10 mouse cellular contexts compared by ENCODE assay signal in the genomic region with DNA sequence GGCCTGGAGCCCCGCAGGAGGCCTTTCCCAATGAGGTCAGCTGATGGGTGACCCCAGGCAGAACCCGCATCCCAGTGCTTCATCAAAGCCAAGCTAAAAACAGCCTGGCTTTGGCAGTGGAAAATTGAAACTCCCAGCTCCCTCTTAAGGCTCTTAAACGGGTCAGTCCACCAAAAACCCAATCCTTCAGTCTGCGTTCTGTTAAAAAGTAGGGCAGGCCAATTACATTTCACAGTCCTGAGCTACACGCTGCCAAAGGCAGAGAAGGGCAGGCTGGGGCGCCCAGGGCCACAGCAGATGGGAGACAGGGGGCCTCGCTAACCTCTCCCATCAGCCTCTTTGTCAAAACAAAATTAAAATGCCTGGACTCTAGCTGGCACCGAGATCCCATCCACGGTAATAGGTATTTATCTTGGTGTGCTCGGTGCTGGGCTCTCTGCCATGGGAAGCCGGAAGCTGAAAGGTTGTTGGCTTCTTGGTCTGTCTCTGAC.
A peak's percentile ranks its signal among the peaks of the same experiment; 100 is the strongest.
DNase-seq lines count a peak whose midpoint lies in the region; ATAC-seq lines count a peak whose summit lies in the region.
"Had no signal": no experiment of that assay in that cellular context is flagged by ENCODE, and none has a peak within 500 bp of the region (broad histone marks: within the 10 kb centered on the region; RNA-seq: fewer than 3 reads in every experiment).

No protein-coding gene starts in this region.

- H3K9ac ChIP-seq in intestine, embryonic 15.5 days = no peak overlapping the region
- no peak overlapping the region for H3K9ac ChIP-seq in kidney, embryonic 14.5 days (ENCODE audit: low read depth, low read length)
- H3K9ac ChIP-seq: liver, embryonic 15.5 days had no signal

- H3K27me3 ChIP-seq in heart, embryonic 10.5 days (ENCODE audit: insufficient read depth, poor library complexity, severe bottlenecking) = peaks cover 10% of the 10 kb centered on the region; the same call in 1 of the 2 replicates
- no peaks in the 10 kb centered on the region for H3K27me3 ChIP-seq in intestine, embryonic 15.5 days (replicated peaks)
- H3K27me3 ChIP-seq in kidney, embryonic 14.5 days (ENCODE audit: control insufficient read depth, insufficient read depth, low read length) = no peaks in the 10 kb centered on the region
- H3K27me3 ChIP-seq: liver, embryonic 15.5 days had no signal

- no peak overlapping the region for H3K4me2 ChIP-seq in intestine, embryonic 15.5 days (replicated peaks)
- H3K4me2 ChIP-seq in kidney, embryonic 14.5 days (replicated peaks; ENCODE audit: low read depth, low read length) = no peak overlapping the region
- H3K4me2 ChIP-seq: liver, embryonic 15.5 days had no signal

- H3K36me3 ChIP-seq in heart, embryonic 10.5 days = no peaks in the 10 kb centered on the region
- no peaks in the 10 kb centered on the region for H3K36me3 ChIP-seq in intestine, embryonic 15.5 days
- H3K36me3 ChIP-seq in kidney, embryonic 14.5 days (ENCODE audit: control insufficient read depth, insufficient read depth, low read length) = no peaks in the 10 kb centered on the region
- H3K36me3 ChIP-seq: G1E; liver, embryonic 15.5 days had no signal

- no peak overlapping the region for H3K27ac ChIP-seq in heart, embryonic 10.5 days
- H3K27ac ChIP-seq in intestine, embryonic 15.5 days = no peak overlapping the region
- H3K27ac ChIP-seq in kidney, embryonic 14.5 days (ENCODE audit: low read depth, low read length) = no peak overlapping the region
- H3K27ac ChIP-seq: liver, embryonic 15.5 days had no signal

- peak; percentile 95 for DNase-seq in heart, adult 11 months
- DNase-seq in heart, embryonic 10.5 days (ENCODE audit: low spot score) = no peak
- peak; percentile 33 for DNase-seq in adrenal gland, postnatal 25 days
- peak; percentile 76 to 82 for DNase-seq in cerebellum, postnatal 14 days
- no peak for DNase-seq in embryo, embryonic 9.5 days (ENCODE audit: extremely low spot score)
- DNase-seq in urinary bladder, adult 2 months (ENCODE audit: low spot score) = no peak

- no peaks in the 10 kb centered on the region for H3K9me3 ChIP-seq in heart, embryonic 10.5 days
- H3K9me3 ChIP-seq in intestine, embryonic 15.5 days = no peaks in the 10 kb centered on the region
- no peaks in the 10 kb centered on the region for H3K9me3 ChIP-seq in kidney, embryonic 14.5 days (ENCODE audit: control insufficient read depth, low read length)
- H3K9me3 ChIP-seq: liver, embryonic 15.5 days had no signal

- no peaks in the 10 kb centered on the region for H3K4me1 ChIP-seq in heart, embryonic 10.5 days
- H3K4me1 ChIP-seq in intestine, embryonic 15.5 days (replicated peaks) = no peaks in the 10 kb centered on the region
- no peaks in the 10 kb centered on the region for H3K4me1 ChIP-seq in kidney, embryonic 14.5 days (ENCODE audit: control insufficient read depth, insufficient read depth, low read length)
- H3K4me1 ChIP-seq: liver, embryonic 15.5 days had no signal

- peak; percentile 39; the same call in 1 of the 2 replicates for ATAC-seq in intestine, embryonic 15.5 days
- ATAC-seq in kidney, embryonic 14.5 days (ENCODE audit: low FRiP score, low TSS enrichment) = no peak

- H3K4me3 ChIP-seq in heart, embryonic 10.5 days = no peak overlapping the region
- no peak overlapping the region for H3K4me3 ChIP-seq in intestine, embryonic 15.5 days (replicated peaks)
- H3K4me3 ChIP-seq in kidney, embryonic 14.5 days (ENCODE audit: low read length) = no peak overlapping the region
- H3K4me3 ChIP-seq: liver, embryonic 15.5 days had no signal

- 62% methylated on average over 11 of the region's 11 CpGs for WGBS in heart, embryonic 10.5 days
- 36% methylated on average over 11 of the region's 11 CpGs for WGBS in intestine, embryonic 15.5 days
- WGBS in kidney, embryonic 14.5 days = 39% methylated on average over 11 of the region's 11 CpGs

Comparison
In these comparisons a context has a peak if more than half of its experiments do, and no peak if none do; other contexts are left out.
1. DNase-seq: peak in heart, adult 11 months (single experiment), adrenal gland, postnatal 25 days (single experiment) and cerebellum, postnatal 14 days (2 of 2); none in heart, embryonic 10.5 days (single experiment), embryo, embryonic 9.5 days (single experiment) and urinary bladder, adult 2 months (single experiment).